In the genomic region with DNA sequence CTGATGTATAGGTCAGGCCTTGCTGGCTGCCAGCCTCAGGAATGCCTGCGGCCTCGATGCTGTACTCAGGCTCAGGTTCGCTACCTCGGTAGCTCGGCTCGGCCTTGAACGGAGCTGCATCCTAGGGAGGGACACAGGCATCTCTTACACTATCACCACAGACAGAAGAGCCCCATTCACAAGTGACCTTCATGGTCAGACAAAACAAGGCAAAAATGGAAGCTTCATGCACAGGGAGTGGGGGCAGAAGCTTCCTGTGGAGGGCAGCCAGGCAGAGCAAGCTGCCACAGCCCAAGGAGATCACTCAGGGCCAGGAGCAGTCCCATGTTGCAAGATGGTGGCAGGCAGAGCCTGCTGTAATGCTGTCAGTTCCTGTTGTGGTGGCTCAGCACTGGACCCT, we compare ENCODE assay signal across 16 mouse cellular contexts.
"Had no signal": no experiment of that assay in that cellular context is flagged by ENCODE, and none has a peak within 500 bp of the region (broad histone marks: within the 10 kb centered on the region; RNA-seq: fewer than 3 reads in every experiment).

No protein-coding gene starts in this region.

- H3K4me3 ChIP-seq: layer of hippocampus, adult 2 months; liver, embryonic 15.5 days; lung, embryonic 15.5 days; midbrain, embryonic 10.5 days; midbrain, embryonic 13.5 days; myocyte; neural tube, embryonic 13.5 days had no signal

- DNase-seq: kidney, adult 2 months; kidney, postnatal 25 days; layer of hippocampus, adult 9-11 months; lung, adult 18-20 months; lung, postnatal 10 days; lung, postnatal 36 days; thymus, adult 2 months; thymus, postnatal 14 days; thymus, postnatal 4 days had no signal

- H3K9me3 ChIP-seq: liver, embryonic 15.5 days; lung, embryonic 15.5 days; midbrain, embryonic 10.5 days; midbrain, embryonic 13.5 days; neural tube, embryonic 13.5 days had no signal

- H3K4me1 ChIP-seq: liver, embryonic 15.5 days; lung, embryonic 15.5 days; midbrain, embryonic 10.5 days; midbrain, embryonic 13.5 days; neural tube, embryonic 13.5 days had no signal

- H3K27me3 ChIP-seq: liver, embryonic 15.5 days; lung, embryonic 15.5 days; midbrain, embryonic 13.5 days; neural tube, embryonic 13.5 days had no signal
